Mouse (Mus musculus) large intestine, adult 2 months (tissue): ENCODE data around the gene Tfpi2. TPM values are rescaled to one million over a fixed set of nuclear protein-coding genes. Genes with fewer than 3 reads are reported as not detected.

Source experiments
- DNase-seq: peaks from one replicate; pipeline ENCODE4 v3.0.0-alpha.2; 2012; ENCODE audit warnings: low read depth, low spot score
- WGBS: fragments of 180-500 bp; shearing (Covaris S2); methylation state at CpG from one replicate; pipeline ENCODE4 v1.1.7; 2018; 5-methylcytosine and 5-hydroxymethylcytosine counted together
- polyA plus RNA-seq: library from polyadenylated mRNA; depleted of rRNA; stranded (reverse); fragments of >200 nt; gene quantifications from 2 replicates; pipeline ENCODE4 v1.2.3, GENCODE M21; 2012; rRNA removed

Tfpi2 gene
- 4.4 and 8.8 TPM in 2 replicates for polyA plus RNA-seq

DNA sequence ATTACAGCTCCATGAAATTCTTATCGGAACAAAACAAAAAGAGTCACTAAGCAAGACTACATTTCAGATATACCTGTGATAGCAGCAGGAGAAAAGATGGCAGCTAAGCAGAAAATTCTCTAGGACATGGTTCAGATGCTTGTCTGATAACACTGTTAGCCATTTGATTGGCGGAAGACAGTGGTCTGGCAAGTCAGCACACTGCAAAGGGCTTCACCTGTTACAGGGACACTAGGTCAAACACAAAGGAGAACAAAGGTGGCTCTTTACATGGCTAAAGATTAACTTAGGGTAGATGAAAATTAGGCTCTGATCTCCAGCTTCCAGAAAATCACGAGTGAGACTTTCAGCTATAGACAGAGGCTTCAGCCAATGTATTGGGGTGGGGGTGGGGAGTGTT is at the start of gene Tfpi2:
Gene Tfpi2 (minus strand): TSS at position 170 of the 400 bp plus-strand sequence.
- peak; percentile 62 for DNase-seq
- 26% methylated on average over 3 of the region's 3 CpGs for WGBS

DNA sequence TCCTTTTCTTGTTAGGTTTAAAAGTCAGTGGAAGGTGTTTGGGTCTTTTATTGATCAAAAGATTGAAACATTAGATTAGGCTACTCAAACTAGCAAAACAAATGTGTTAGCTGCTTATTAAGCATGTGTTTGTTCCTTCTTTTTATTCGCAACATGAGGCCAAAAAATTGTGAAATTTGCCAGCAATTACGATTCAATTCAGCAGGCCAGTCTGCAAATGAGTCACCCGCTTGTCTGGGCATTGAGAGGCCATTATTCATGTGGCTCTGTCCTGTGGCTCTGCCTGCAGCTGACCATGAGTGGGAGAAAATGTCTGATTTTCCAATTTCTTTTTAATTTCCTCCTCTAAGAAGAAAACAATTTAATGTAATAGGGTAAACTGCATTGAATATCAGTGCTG is 42.2 kb upstream of the Tfpi2 start:
- no peak for DNase-seq

GRCm38 (mm10) chr6:4026367-4026766 is 37.6 kb upstream of the Tfpi2 start:
- WGBS: 53% methylated on average over 2 of the region's 2 CpGs
- DNase-seq: no peak

More for the DNA sequence above, 42.2 kb upstream of the Tfpi2 start:
- WGBS: 77% methylated on average over 3 of the region's 3 CpGs

- DNase-seq: no peak
These were observed 33.9 kb upstream of the Tfpi2 start for GRCm38 (mm10) chr6:4022645-4023044.

DNA sequence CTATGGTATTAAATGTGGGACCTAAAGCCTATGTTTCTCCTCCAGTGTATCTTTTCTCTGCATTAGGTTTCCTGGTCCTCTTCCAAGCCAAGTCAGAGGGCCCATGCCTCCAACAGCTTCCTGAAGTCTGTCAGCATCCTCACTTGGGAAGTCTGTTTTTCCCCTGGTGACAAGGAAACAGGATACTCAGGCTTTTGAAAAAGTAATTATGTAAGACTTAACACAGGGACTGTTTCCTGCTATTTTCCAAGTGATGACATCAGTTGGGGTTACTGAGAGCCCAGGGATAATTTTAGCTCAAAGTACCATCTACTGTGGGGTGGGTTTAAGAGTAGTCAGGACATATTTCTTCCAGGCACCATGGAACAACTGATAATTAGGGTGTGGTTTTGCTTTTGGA is 20.8 kb upstream of the Tfpi2 start:
- no peak for DNase-seq

More at GRCm38 (mm10) chr6:4022645-4023044, 33.9 kb upstream of the Tfpi2 start:
- 66% methylated on average over 1 of the region's 1 CpGs for WGBS

DNA sequence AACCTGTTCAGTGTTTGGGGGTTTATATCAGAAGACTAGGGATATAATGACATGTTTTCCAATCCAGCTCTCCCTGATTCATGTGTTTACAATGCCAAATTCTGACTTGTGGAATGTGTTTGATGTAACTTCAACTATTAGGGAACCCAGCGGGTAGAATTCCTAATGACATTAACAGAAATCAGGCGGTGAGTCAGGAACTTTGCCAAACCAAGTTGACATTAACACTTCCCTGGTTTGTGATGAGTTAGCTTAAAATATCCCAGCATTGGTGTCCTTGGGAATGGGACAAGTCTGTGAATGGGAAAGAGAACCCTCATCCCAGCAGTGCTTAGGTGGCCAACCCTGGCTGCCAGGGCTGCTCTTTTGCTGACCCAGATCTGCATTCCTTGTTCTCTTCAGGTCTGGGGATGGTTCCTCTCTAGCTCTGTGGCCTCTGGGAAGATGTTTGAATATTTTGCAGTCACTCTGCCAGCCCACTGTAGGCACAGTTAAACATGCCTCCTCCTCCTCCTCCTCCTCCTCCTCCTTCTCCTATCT is 19.9 kb upstream of the Tfpi2 start:
- no peak for DNase-seq
- 72% methylated on average over 2 of the region's 2 CpGs for WGBS

GRCm38 (mm10) chr6:4004808-4005207 is 16.1 kb upstream of the Tfpi2 start:
- DNase-seq: no peak
- WGBS: 53% methylated on average over 2 of the region's 2 CpGs

DNA sequence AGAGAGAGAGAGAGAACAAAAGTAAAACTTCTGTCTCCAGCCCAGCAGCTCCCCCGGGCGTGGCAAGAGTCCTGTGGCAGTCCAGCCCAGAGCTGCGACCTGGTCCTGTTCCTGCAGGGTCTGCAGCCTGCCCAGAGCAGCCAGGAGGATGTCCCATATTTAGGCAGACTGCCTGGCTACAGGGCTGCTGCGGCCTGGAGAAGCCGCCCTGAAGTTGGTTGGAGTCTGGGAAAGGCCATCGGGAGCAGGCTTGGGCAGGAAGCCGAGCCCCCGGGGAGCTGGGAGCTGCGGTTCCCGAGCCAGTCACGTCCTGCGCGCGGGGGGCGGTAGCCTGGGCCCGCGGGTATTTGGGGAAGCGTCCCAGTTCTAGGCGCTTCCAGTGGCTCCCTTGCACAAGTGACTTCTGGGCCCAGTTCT is 15.2 kb upstream of the Tfpi2 start, which contains the start of gene Gng11:
Gene Gng11 (plus strand): TSS at position 15 of the 417 bp plus-strand sequence.
- DNase-seq: no peak
- WGBS: under 1% methylated on average over 19 of the region's 19 CpGs

GRCm38 (mm10) chr6:4003445-4003844 is 14.7 kb upstream of the Tfpi2 start:
- no peak for DNase-seq
- WGBS: 15% methylated on average over 4 of the region's 4 CpGs

GRCm38 (mm10) chr6:4000716-4001115 is 12.0 kb upstream of the Tfpi2 start:
- DNase-seq: no peak
- WGBS: 78% methylated on average over 3 of the region's 3 CpGs

GRCm38 (mm10) chr6:3999296-3999695 is 10.6 kb upstream of the Tfpi2 start:
- no peak for DNase-seq
- WGBS: 85% methylated on average over 6 of the region's 6 CpGs

DNA sequence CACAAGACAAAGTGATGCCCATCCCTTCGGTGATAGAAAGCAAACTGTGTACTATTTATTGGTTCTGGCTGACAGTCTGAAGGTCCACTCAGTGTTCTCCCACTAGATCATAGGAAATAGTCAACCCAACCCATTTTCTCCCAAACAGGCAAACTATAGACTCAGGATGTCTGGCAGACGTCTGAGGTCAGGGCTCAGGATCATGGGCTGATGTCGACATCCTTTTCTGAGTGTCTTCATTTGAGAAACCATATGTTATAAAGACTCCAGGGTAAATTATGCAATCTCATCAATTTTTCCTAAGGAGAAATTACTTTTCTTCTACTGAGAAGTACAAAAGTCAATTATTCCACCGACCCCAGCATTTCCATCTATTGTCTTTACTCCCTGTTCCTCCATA is 9.4 kb upstream of the Tfpi2 start:
- DNase-seq: no peak
- 76% methylated on average over 4 of the region's 4 CpGs for WGBS

- WGBS: 79% methylated on average over 6 of the region's 6 CpGs
- DNase-seq: no peak
These were observed 4.8 kb upstream of the Tfpi2 start, which contains the start of gene Gngt1 for GRCm38 (mm10) chr6:3993492-3993891. Gngt1 (plus strand) TSS chr6:3993792.

DNA sequence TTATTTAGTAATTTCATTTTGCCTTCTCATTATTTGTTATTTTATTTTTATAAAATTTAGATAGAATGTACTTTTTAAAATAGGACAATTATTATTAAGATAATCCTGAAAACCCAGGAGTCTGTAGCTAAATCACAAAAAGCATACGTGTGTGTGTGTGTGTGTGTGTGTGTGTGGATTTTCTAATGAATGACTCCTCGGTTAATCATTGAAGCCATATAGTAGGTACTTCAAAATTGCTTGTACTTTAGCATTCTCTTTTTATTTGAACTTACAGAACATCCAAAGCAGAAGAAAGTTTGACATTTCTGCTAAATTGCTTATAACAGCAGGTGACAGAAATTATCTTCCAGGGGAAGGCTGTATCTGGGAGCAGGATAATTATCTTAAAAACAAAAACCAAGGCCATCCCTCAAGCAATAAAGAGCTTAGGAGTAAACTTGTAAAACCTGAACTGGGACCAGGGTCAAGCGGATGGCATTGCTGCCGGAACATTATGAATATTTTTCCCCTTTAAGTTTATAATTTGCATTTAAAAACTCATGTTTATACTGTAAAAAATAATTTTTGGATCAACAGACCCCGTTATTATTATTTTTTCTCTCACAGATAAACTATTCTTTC is 5.9 kb downstream of the Tfpi2 start:
- 41% methylated on average over 5 of the region's 5 CpGs for WGBS
- DNase-seq: no peak

DNA sequence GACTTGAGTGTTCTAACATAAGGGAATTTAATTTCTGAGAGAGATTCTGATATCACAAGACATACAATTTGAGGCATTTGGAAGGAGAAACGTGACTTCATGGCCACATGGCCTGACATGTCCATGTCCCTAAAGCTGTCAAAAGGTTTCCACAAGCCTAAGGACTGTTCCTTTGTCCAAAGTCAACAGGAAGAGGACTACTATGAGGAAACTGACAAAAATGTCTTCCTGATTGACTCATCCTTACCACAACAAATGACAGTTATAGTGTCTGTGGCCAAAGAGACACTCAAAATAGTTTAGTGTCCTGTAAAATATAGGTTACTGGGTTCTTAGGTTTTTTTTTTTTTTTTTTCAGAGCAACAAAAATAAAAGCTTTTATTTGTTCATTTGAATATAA is 15.0 kb downstream of the Tfpi2 start:
- WGBS: 82% methylated on average over 1 of the region's 1 CpGs
- no peak for DNase-seq

- no peak for DNase-seq
- WGBS: 43% methylated on average over 31 of the region's 31 CpGs
These were observed 20.8 kb downstream of the Tfpi2 start for GRCm38 (mm10) chr6:3967676-3968626.

DNA sequence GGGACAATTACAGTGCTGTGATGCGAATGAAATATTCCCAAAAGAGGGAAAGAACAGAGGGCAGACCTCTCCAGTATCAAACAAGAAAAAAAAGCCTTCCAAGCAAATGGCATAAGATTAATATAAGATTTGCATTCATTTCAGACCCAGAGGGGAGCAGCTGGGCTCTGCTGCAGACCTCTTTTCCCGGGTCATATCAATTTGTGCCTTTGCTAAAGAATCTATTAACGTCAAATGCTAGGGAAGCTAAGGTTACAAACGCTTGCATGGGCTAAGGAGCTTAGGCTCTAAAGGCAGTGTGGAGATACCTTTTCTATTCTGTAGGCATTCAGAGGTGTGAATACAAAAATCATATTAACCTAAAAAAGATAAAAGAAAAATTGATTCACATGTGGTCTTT is 33.8 kb downstream of the Tfpi2 start:
- DNase-seq: no peak
- 66% methylated on average over 4 of the region's 4 CpGs for WGBS

DNA sequence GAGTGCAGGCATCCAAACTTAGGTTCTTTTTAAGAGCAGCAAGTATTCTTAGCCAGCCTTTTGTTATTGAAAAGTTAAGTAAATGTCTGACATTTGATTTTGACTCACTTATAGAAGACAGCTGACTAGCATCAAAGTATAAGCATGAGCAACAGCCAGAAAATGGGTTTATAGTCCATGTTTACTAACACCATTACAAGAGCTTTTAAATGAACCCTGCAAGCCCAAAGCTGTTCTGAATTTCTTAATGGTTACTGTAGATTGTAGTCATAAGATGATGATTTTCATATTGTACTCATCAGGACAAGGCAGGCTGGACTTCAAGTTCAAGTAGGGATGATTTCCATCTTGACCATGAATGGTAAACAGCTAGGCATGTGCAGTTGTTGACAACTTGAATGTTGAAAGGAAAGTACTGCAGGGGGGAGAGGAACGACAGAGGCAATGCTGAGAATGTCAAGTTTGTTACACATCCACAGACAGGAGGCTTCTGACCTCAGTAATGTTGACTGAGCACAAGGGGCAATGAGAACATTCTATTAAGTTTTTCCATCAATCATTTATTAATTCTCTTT is 52.5 kb downstream of the Tfpi2 start:
- DNase-seq: no peak
- 46% methylated on average over 1 of the region's 1 CpGs for WGBS

DNA sequence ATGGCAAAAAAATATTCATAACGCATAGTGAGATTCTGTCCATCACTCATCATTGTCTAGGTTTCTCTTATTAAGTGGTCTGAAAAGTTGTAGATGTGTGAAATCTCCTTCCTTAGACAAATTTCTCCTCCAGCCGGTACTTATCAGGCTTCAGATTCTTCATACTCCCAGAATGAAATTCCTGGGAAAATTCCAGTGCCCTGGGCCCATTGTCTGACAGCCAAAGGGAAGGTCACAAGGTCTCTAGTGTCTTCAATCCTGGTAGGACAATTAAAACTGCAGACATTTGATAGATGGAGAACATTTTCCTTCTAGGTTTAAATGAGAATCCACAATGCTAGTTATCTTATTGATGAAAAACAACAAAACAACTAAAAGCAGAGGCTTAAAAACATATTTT is 53.1 kb downstream of the Tfpi2 start:
- DNase-seq: no peak
- WGBS: 87% methylated on average over 2 of the region's 2 CpGs

DNA sequence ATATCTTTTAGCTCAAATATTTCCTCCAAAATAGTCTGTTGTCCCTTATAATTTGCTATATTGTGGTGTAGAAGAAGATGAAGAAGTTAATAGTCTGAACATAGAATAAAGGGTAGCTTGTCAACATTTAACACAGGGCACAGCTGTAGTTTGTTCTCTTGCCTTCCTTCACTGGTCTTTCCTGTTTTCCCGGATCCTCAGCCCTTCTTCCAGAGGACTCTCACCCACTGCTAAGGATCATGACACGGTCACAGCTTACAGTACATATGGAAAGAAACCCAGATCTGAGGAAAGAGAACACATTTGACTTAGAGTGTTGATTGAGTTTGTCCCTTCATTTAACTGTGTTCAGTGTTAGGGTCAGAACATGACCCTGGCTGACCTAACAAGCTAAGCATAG is 53.7 kb downstream of the Tfpi2 start:
- WGBS: 21% methylated on average over 2 of the region's 2 CpGs
- no peak for DNase-seq
